Mouse (Mus musculus) monocyte, adult 5-6 weeks (primary cell): ENCODE results near the gene Itpr1. TPM values are rescaled to one million over a fixed set of nuclear protein-coding genes. Genes with fewer than 3 reads are reported as not detected.

Source experiments
- ATAC-seq: fragments of 153-309, 156-312 bp; replicated peaks from 2 replicates; pipeline ENCODE4 v1.8.0; 2017; ENCODE audit warnings: mild to moderate bottlenecking; ENCODE audit not compliant: low TSS enrichment, insufficient number of reproducible peaks, severe bottlenecking, poor library complexity, low FRiP score
- total RNA-seq: library from RNA; stranded (forward); fragments of 200-1000, 200-491, 200-594 nt; gene quantifications from 3 replicates; pipeline ENCODE4 v1.2.3, GENCODE M21; 2017

The Itpr1 gene
- total RNA-seq, 1 experiment from 2014 or later = 89.4 TPM

GRCm38 (mm10) chr6:108235680-108236123, 22.8 kb downstream of the Itpr1 start:
- no peak for ATAC-seq

- no peak for ATAC-seq
Measured at GRCm38 (mm10) chr6:108236411-108236921, 23.6 kb downstream of the Itpr1 start.

- no peak for ATAC-seq
Measured at GRCm38 (mm10) chr6:108236996-108237395, 24.1 kb downstream of the Itpr1 start.

- ATAC-seq = no peak
Measured at GRCm38 (mm10) chr6:108237585-108237984, 24.7 kb downstream of the Itpr1 start.

- no peak for ATAC-seq
Measured at GRCm38 (mm10) chr6:108238011-108238410, 25.1 kb downstream of the Itpr1 start.

GRCm38 (mm10) chr6:108239056-108239455, 26.2 kb downstream of the Itpr1 start:
- no peak for ATAC-seq

- ATAC-seq = no peak
Measured at GRCm38 (mm10) chr6:108240004-108240403, 27.1 kb downstream of the Itpr1 start.

- no peak for ATAC-seq
Measured at GRCm38 (mm10) chr6:108240754-108241153, 27.9 kb downstream of the Itpr1 start.

GRCm38 (mm10) chr6:108244571-108244970, 31.7 kb downstream of the Itpr1 start:
- no peak for ATAC-seq

GRCm38 (mm10) chr6:108246369-108247085, 33.6 kb downstream of the Itpr1 start:
- no peak for ATAC-seq

GRCm38 (mm10) chr6:108247211-108247610, 34.3 kb downstream of the Itpr1 start:
- no peak for ATAC-seq

GRCm38 (mm10) chr6:108248519-108248918, 35.6 kb downstream of the Itpr1 start:
- no peak for ATAC-seq

- no peak for ATAC-seq
Measured at GRCm38 (mm10) chr6:108249031-108249917, 36.4 kb downstream of the Itpr1 start.

GRCm38 (mm10) chr6:108249918-108250225, 37.0 kb downstream of the Itpr1 start:
- ATAC-seq = no peak

- no peak for ATAC-seq
Measured at GRCm38 (mm10) chr6:108250416-108250815, 37.5 kb downstream of the Itpr1 start.

- ATAC-seq = no peak
Measured at GRCm38 (mm10) chr6:108252565-108253360, 39.9 kb downstream of the Itpr1 start.

- ATAC-seq = no peak
Measured at GRCm38 (mm10) chr6:108254132-108255064, 41.5 kb downstream of the Itpr1 start.

- no peak for ATAC-seq
Measured at GRCm38 (mm10) chr6:108255880-108256279, 43.0 kb downstream of the Itpr1 start.
